Comparison of ENCODE assay signal across 15 mouse cellular contexts in genomic region chr12:76541879-76542278, GRCm38 (mm10). TPM values are rescaled to one million over a fixed set of nuclear protein-coding genes. Genes with fewer than 3 reads are reported as not detected.
A peak's percentile ranks its signal among the peaks of the same experiment; 100 is the strongest.
DNase-seq lines count a peak whose midpoint lies in the region; ATAC-seq and TF ChIP-seq lines count a peak whose summit lies in the region.
"Had no signal": no experiment of that assay in that cellular context is flagged by ENCODE, and none has a peak within 500 bp of the region (broad histone marks: within the 10 kb centered on the region; RNA-seq: fewer than 3 reads in every experiment).

No protein-coding gene starts in this region.

- 70% methylated on average over 6 of the region's 6 CpGs for WGBS in kidney, embryonic 16.5 days
- 72% methylated on average over 6 of the region's 6 CpGs for WGBS in midbrain, embryonic 11.5 days
- WGBS in midbrain, embryonic 16.5 days: 72% methylated on average over 6 of the region's 6 CpGs
- WGBS in stomach, embryonic 16.5 days: 63% methylated on average over 6 of the region's 6 CpGs

- intact Hi-C loops in gastrocnemius, adult 2 months (cut with DNase I): no loop called here

- H3K27ac ChIP-seq in gastrocnemius, adult 2 months: peak overlapping the region; percentile 75
- peak overlapping the region; percentile 29 for H3K27ac ChIP-seq in kidney, embryonic 16.5 days (ENCODE audit: low read length)
- no peak overlapping the region for H3K27ac ChIP-seq in midbrain, embryonic 11.5 days (ENCODE audit: low read depth, low read length)
- H3K27ac ChIP-seq in midbrain, embryonic 16.5 days (ENCODE audit: low read length): no peak overlapping the region
- H3K27ac ChIP-seq in stomach, embryonic 16.5 days (ENCODE audit: low read length): peak overlapping the region; percentile 35
- H3K27ac ChIP-seq: forebrain, embryonic 10.5 days; hindbrain, postnatal 0 days; neural tube, embryonic 13.5 days had no signal

- H3K4me3 ChIP-seq in gastrocnemius, adult 2 months: peak overlapping the region; percentile 51
- no peak overlapping the region for H3K4me3 ChIP-seq in kidney, embryonic 16.5 days (ENCODE audit: low read length)
- H3K4me3 ChIP-seq in midbrain, embryonic 11.5 days (ENCODE audit: low read depth, low read length): no peak overlapping the region
- H3K4me3 ChIP-seq in midbrain, embryonic 16.5 days (ENCODE audit: low read depth, low read length): no peak overlapping the region
- H3K4me3 ChIP-seq in stomach, embryonic 16.5 days (replicated peaks; ENCODE audit: low read length): no peak overlapping the region
- H3K4me3 ChIP-seq: forebrain, embryonic 10.5 days; neural tube, embryonic 13.5 days had no signal

- no peak overlapping the region for H3K9ac ChIP-seq in kidney, embryonic 16.5 days (replicated peaks; ENCODE audit: low read length)
- H3K9ac ChIP-seq in midbrain, embryonic 11.5 days (ENCODE audit: low read length): no peak overlapping the region
- no peak overlapping the region for H3K9ac ChIP-seq in midbrain, embryonic 16.5 days (ENCODE audit: low read depth, low read length)
- no peak overlapping the region; the same call in 1 of the 2 replicates for H3K9ac ChIP-seq in stomach, embryonic 16.5 days (ENCODE audit: low read length)
- H3K9ac ChIP-seq: neural tube, embryonic 13.5 days had no signal

- no peak for DNase-seq in gastrocnemius, adult 2 months
- DNase-seq in gastrocnemius, adult 8-10 months (ENCODE audit: low spot score in 2 of 2): no peak
- no peak for DNase-seq in kidney, adult 11 months
- DNase-seq in midbrain, embryonic 11.5 days (ENCODE audit: low spot score, missing footprints): peak; percentile 21
- no peak for DNase-seq in spleen, postnatal 36 days (ENCODE audit: low spot score in 2 of 2)
- DNase-seq: cerebellum, postnatal 14 days; lung, postnatal 10 days had no signal

- no peak for TF ChIP-seq CTCF in gastrocnemius, adult 2 months (IDR thresholded peaks at IDR 0.05)

- H3K27me3 ChIP-seq in kidney, embryonic 16.5 days (ENCODE audit: insufficient read depth, low read length): no peaks in the 10 kb centered on the region
- peaks cover 9% of the 10 kb centered on the region for H3K27me3 ChIP-seq in midbrain, embryonic 11.5 days (ENCODE audit: control insufficient read depth, insufficient read depth, low read length)
- H3K27me3 ChIP-seq in midbrain, embryonic 16.5 days (ENCODE audit: control insufficient read depth, insufficient read depth, low read depth, low read length): peaks cover 1% of the 10 kb centered on the region; the same call in 1 of the 2 replicates
- no peaks in the 10 kb centered on the region for H3K27me3 ChIP-seq in stomach, embryonic 16.5 days (ENCODE audit: control insufficient read depth, insufficient read depth, low read length)
- H3K27me3 ChIP-seq: CH12.LX, Patski had no signal

- ATAC-seq in kidney, embryonic 16.5 days (ENCODE audit: low FRiP score, low TSS enrichment): no peak
- no peak for ATAC-seq in midbrain, embryonic 11.5 days (ENCODE audit: low FRiP score)
- ATAC-seq in midbrain, embryonic 16.5 days: no peak
- no peak for ATAC-seq in stomach, embryonic 16.5 days (ENCODE audit: insufficient read depth, low FRiP score)
- ATAC-seq: hindbrain, postnatal 0 days; Patski had no signal

- H3K4me1 ChIP-seq in kidney, embryonic 16.5 days (ENCODE audit: insufficient read depth, low read length): peaks cover 43% of the 10 kb centered on the region
- peaks cover 7% of the 10 kb centered on the region for H3K4me1 ChIP-seq in midbrain, embryonic 11.5 days (ENCODE audit: control insufficient read depth, insufficient read depth, low read length)
- peaks cover 7% of the 10 kb centered on the region for H3K4me1 ChIP-seq in midbrain, embryonic 16.5 days (ENCODE audit: control insufficient read depth, insufficient read depth, low read length)
- peaks cover 49% of the 10 kb centered on the region for H3K4me1 ChIP-seq in stomach, embryonic 16.5 days (ENCODE audit: control insufficient read depth, insufficient read depth, low read length)

- no peaks in the 10 kb centered on the region for H3K36me3 ChIP-seq in kidney, embryonic 16.5 days (ENCODE audit: insufficient read depth, low read length)
- H3K36me3 ChIP-seq in midbrain, embryonic 11.5 days (ENCODE audit: control insufficient read depth, insufficient read depth, low read length): no peaks in the 10 kb centered on the region
- no peaks in the 10 kb centered on the region for H3K36me3 ChIP-seq in midbrain, embryonic 16.5 days (ENCODE audit: control insufficient read depth, insufficient read depth, low read length)
- H3K36me3 ChIP-seq in stomach, embryonic 16.5 days (ENCODE audit: control insufficient read depth, insufficient read depth, low read length): no peaks in the 10 kb centered on the region
- H3K36me3 ChIP-seq: forebrain, embryonic 10.5 days; neural tube, embryonic 13.5 days had no signal

- no peak overlapping the region for H3K4me2 ChIP-seq in kidney, embryonic 16.5 days (replicated peaks; ENCODE audit: low read depth, low read length)
- no peak overlapping the region for H3K4me2 ChIP-seq in midbrain, embryonic 11.5 days
- H3K4me2 ChIP-seq in midbrain, embryonic 16.5 days (ENCODE audit: low read length): no peak overlapping the region
- no peak overlapping the region for H3K4me2 ChIP-seq in stomach, embryonic 16.5 days (ENCODE audit: low read depth, low read length)
- H3K4me2 ChIP-seq: neural tube, embryonic 13.5 days had no signal

- no peaks in the 10 kb centered on the region for H3K9me3 ChIP-seq in kidney, embryonic 16.5 days (ENCODE audit: low read length)
- no peaks in the 10 kb centered on the region for H3K9me3 ChIP-seq in midbrain, embryonic 11.5 days (ENCODE audit: control insufficient read depth, low read length)
- H3K9me3 ChIP-seq in midbrain, embryonic 16.5 days (replicated peaks; ENCODE audit: control insufficient read depth, low read length, poor library complexity, severe bottlenecking): no peaks in the 10 kb centered on the region
- no peaks in the 10 kb centered on the region for H3K9me3 ChIP-seq in stomach, embryonic 16.5 days (replicated peaks; ENCODE audit: control insufficient read depth, low read length)
- H3K9me3 ChIP-seq: forebrain, embryonic 10.5 days; neural tube, embryonic 13.5 days had no signal

RNA-seq across cellular contexts. Expression of gene Plekhg3, which starts 11.2 kb away (rescaled TPM):
- 1 to 10 TPM; 5.3 to 6.1 TPM for total RNA-seq in gastrocnemius, adult 2 months (2021)
- 1 to 10 TPM; 3.6 to 5.6 (median 4.2) TPM for total RNA-seq in gastrocnemius, adult 8-10 months (2022)
- 23.0 and 24.8 TPM in 2 replicates for polyA plus RNA-seq in kidney, embryonic 16.5 days (2015; fragmentation: Nextera tagmentation; extraction: Ambion mirVana)
- polyA plus RNA-seq in midbrain, embryonic 11.5 days (2014; fragmentation: Nextera tagmentation; extraction: Ambion mirVana): 0.62 and 1.3 TPM in 2 replicates
- polyA plus RNA-seq in midbrain, embryonic 16.5 days (2015; fragmentation: Nextera tagmentation; extraction: Ambion mirVana): 0.93 and 1.3 TPM in 2 replicates
- polyA plus RNA-seq in stomach, embryonic 16.5 days (2015; fragmentation: Nextera tagmentation; extraction: Ambion mirVana): 10.2 and 11.6 TPM in 2 replicates

Comparison
In these comparisons a context has a peak if more than half of its experiments do, and no peak if none do; other contexts are left out.
1. H3K27ac ChIP-seq: peak in gastrocnemius, adult 2 months (single experiment), kidney, embryonic 16.5 days (single experiment) and stomach, embryonic 16.5 days (single experiment); none in midbrain, embryonic 11.5 days (single experiment) and midbrain, embryonic 16.5 days (single experiment).